Mouse (Mus musculus) retina, embryonic 14.5 days (tissue): ENCODE measurements at regions not wholly inside any gene's neighbourhood (a gene's known extent, or its start where the extent isn't known, plus 50 kb on each side); places are given as distances from the start of the nearest gene placed in this dataset.
"Not testable (repeated sequence)": the region's sequence is repeated elsewhere in the genome, so short reads cannot be mapped to it uniquely, and the experiment has no call there.

Source experiments
- DNase-seq: peaks from one replicate; pipeline ENCODE4 v3.0.0-alpha.2; 2015; ENCODE audit warnings: low spot score

- DNase-seq, result no peak
Measured at GRCm38 (mm10) chr10:99320797-99321196, 57.8 kb downstream of the Dusp6 start.

DNA sequence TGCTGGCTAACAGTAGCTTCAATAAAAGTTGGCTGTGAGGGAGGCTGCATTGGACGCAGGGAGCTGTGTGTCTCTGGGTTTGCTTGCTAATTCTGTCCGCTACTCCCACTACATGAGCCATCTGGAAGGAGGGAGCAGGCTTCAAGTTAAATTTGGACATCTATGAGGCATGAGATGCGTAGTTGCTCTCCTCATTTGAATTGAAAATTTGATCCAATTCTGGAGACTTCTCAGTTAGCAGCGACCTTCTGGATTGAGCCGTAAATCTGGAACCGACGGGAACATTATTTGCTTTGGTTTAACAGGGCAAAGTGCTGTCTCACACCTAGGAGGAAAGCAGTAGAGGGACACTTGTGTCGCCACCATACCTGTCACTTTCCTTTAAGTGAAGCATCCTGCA is 60.3 kb downstream of the Dusp6 start:
- no peak for DNase-seq

GRCm38 (mm10) chr10:99327501-99327900 is 64.5 kb downstream of the Dusp6 start:
- DNase-seq, result no peak

DNA sequence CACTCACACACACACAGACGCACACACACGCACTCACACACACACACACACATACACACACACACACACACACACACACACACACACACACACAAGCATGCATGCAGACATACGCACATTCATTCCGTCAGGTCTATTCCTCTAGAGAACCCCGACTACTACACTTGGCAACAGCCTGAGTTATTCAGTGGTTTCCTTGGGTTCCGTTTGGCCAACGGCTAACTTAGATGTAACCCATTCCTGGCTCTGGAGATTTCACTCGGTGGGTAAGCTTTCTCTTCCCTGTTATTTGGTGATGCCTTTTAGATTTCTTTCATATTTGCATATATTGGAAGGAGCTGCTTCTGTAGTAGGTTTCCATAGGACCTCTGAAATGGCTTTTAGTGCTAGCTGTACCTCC is 65.5 kb downstream of the Dusp6 start:
- no peak for DNase-seq

DNA sequence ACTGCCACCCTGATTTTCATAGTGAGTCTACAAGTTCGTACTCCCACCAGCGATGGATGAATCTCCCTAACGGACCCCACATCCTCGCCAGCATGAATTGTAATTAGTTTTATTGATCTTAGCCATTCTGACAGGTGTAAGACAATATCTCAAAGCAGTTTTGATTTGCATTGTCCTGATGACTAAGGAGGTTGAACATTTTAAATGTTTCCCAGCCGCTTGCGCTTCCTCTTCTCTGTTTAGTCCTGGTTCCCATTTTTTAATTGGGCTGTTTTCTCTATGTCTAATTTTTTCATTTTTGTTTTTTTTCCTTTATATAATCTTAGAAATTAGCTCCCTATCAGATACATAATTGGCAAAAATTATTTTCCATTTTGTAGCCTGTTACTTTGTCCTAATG is 66.4 kb downstream of the Dusp6 start:
- no peak for DNase-seq

DNA sequence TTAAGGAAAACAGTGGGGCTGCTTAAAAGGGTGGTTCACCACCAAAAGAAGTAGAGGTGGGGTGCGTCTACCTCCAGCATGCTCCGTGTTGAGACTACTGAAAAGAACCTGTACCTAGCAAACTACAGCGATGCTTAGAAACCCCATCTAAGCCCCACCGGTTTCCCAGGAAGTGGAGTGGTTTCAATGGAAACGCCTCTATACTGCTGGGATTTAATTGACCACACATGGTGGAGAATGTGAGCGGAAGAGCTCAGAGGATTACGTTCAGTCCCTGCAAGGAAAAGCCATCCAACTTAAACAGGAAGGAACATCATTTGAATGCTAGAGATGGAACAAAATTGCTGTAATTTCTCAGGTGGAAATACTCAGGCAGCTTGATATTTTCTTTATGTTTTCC is 67.5 kb downstream of the Dusp6 start:
- no peak for DNase-seq

GRCm38 (mm10) chr10:99331876-99332275 is 68.8 kb downstream of the Dusp6 start:
- no peak for DNase-seq

DNA sequence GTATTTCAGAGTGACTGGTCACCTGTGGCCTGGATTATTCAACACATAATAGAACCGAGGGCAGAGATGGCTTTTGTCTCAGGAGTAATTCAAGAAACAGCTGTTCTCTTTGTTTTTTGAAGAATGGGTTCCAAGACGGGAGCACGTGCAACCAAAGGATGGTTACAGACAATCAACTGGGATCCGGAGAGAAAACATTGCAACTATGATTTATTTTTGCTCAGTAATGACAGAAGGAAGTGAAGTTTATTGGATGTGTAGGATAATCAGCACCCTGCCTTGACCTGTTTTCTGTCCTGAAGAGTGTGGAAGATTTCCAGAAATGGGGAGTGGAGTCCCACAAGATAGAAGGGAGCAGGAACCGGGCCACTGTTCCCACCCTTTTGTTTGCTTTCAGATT is 70.8 kb downstream of the Dusp6 start:
- no peak for DNase-seq

GRCm38 (mm10) chr10:99336091-99336490 is 73.1 kb downstream of the Dusp6 start:
- no peak for DNase-seq

DNA sequence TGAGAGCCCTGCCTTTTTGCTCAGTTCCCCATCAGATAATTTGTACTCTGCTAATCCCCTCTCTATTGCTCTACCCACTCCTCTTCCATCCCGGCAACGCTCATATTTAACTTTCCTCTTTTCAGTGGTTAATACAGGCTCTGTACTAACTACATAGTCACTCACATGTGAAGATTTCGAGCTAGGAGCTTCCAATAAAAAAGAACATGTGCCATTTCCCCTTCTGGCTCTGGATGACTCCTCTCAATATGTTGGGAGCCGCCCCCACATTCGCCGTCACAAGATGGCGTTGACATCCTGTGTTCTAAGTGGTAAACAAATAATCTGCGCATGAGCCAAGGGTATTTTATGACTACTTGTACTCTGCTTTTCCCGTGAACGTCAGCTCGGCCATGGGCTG is 75.8 kb downstream of the Dusp6 start:
- not testable (repeated sequence) for DNase-seq

GRCm38 (mm10) chr10:99339291-99339912 is 76.4 kb downstream of the Dusp6 start:
- DNase-seq, result not testable (repeated sequence)

- DNase-seq, result not testable (repeated sequence)
Measured at GRCm38 (mm10) chr10:99340057-99340456, 77.0 kb downstream of the Dusp6 start.

GRCm38 (mm10) chr10:99349125-99349716 is 86.2 kb downstream of the Dusp6 start:
- no peak for DNase-seq

DNA sequence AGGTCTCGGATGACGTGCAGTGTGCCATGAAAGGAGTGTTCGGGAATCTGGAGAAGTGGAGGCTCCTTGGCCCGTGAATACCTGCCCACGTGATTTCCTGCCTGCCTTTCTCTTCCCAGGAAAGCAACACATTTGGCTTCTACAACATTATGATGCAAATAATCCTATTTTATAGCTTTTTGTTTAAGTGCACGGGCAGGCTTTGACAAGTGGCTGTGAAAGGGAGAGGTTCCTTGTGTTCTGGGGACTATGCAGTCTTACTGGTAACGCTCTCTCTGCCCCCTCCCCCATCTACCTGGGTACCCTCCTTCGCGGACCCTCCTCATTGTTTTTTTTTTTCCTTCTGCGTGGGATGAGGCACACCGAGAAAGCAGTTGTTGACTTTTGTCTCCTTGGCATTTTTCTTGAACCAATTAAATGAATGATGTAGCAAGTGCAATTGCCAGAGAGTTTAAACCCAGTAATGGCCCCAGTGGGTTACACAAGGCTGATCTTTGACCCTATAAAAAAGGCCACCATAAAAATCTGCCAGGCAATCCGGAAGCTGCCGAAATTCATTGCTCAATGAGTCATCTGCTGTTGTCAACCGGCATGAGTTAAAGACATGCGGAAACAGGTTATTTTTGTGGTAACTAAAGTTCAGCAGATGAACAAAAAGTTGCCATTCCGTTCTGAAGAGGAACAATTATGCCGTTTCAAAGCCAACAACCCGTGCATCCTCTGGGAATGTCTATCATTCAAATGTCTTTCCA is 90.7 kb downstream of the Dusp6 start:
- no peak for DNase-seq

- no peak for DNase-seq
Measured at GRCm38 (mm10) chr10:99354352-99354751, 91.3 kb downstream of the Dusp6 start.

GRCm38 (mm10) chr10:99355303-99355702 is 92.3 kb downstream of the Dusp6 start:
- no peak for DNase-seq

- DNase-seq, result no peak
Measured at GRCm38 (mm10) chr10:99356221-99356620, 93.2 kb downstream of the Dusp6 start.

GRCm38 (mm10) chr10:99356883-99357282 is 93.9 kb downstream of the Dusp6 start:
- DNase-seq, result no peak

DNA sequence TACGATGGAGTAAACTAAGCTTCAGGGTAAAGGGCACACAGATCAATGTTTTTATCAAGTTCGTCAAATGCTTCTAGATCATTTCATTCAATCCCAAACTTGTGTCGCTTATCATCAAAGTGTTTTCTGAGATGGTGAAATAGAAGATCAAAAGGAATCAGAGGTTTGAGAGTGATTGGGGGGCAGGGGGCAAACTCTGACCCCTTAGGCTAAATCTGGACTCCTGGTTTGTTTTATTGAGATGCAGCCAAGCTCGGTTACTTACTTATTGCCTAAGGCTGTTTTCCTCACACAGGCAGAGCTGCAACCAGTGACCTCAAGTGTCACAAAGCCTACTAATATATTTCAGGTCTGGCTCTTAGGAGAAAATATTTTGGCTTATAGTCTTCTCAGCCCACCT is 94.3 kb downstream of the Dusp6 start:
- no peak for DNase-seq

DNA sequence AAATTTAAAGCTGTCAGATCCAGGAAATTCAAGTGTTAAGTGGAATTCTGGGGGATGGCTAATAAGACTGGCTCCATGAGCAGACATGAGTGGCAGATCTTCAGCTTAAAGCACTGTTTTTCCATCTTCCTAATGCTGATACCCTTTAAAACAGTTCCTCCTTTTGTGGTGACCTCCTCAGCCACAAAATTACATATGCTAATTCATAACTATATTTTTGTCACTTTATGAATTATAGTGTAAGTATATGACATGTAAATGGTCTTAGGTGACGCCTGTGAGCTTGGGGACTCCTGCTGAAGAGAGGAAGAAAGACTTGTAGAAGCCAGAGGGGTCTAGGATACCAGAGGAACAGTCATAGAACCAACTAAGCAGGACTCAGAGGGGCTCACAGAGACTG is 95.2 kb downstream of the Dusp6 start:
- no peak for DNase-seq

- DNase-seq, result peak; percentile 62
Measured at GRCm38 (mm10) chr10:99359439-99359866, 96.4 kb downstream of the Dusp6 start.

- not testable (repeated sequence) for DNase-seq
Measured at GRCm38 (mm10) chr10:99360601-99361000, 97.6 kb downstream of the Dusp6 start.

DNA sequence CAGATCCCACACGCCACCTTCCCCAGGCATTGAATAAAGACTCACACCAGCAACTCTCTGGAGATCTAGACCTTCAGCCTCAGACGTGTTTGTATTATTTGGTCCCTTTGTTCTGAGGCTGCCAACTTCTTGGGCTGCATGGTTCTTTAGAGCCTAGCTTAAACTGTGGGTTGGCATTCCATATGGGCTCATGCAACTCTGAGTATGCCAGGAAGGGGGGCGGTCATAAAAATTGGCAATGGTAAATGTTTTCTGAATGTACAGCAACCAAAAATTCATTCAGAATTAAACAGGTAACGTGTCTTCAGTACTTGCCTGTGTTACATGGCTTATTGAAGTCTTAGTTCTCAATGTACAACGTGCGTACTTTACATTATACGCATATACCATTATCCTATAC is 103.1 kb downstream of the Dusp6 start:
- DNase-seq, result no peak
